Mouse (Mus musculus): Measurements from ENCODE around the gene Itih4. TPM values are rescaled to one million over a fixed set of nuclear protein-coding genes. Genes with fewer than 3 reads are reported as not detected.

Itih4 gene
- polyA plus RNA-seq, 1 experiment = 0.04 TPM

DNA sequence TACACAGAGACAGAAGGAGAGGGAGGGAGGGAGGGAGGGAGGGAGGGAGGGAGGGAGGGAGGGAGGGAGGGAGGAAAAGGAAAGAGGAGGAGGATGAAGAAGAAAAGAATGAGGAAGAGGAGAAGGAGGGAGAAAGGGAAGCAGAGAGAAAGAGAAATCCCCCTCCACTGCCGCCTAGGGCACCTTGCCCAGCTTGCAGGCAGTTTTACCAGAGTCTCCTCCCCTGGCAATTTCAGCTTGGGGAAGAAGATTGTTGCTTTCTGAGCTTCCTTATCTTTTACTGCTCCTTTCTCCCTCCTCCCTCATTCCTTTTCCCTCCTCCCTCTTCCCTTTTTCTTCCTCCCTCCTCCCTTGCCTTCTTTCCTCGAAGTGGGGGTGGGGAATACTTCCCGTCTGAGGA lies 16.8 kb downstream of the Itih4 start:
- H3K4me3 ChIP-seq (replicated peaks) = no peak overlapping the region
- no peak for TF ChIP-seq FLI1 (IDR thresholded peaks at IDR 0.05; ENCODE audit: low read length)
- TF ChIP-seq GATA1 (IDR thresholded peaks at IDR 0.05; ENCODE audit: borderline replicate concordance, low read length) = no peak
- H3K27me3 ChIP-seq (replicated peaks) = peaks cover 5% of the 10 kb centered on the region
- H3K36me3 ChIP-seq (replicated peaks; ENCODE audit: low read length) = no peaks in the 10 kb centered on the region
- H3K4me1 ChIP-seq = peaks cover 54% of the 10 kb centered on the region
- H3K9me3 ChIP-seq = peaks cover 8% of the 10 kb centered on the region

DNA sequence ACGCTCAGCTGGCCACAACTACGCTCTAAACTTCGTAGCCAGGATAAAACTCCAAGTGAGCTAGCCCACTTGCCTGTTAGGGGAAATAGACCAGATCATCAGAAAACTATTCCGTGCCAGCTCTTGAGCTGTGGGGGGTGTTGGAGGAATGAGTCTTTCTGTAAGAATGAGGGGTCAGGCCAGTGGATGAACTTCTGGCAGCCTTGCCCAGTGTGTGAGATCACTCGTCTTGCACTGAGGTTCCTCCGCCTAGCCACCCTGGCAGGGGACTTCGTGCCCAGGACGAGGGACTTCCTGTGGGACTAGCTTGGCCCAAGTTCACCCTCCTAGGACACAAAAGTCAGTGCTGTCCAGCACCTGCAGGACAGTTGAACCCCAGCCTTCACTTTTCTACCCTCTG lies 18.0 kb downstream of the Itih4 start:
- Histone ChIP-seq H3K4me1 (peaks cover 51% of the 10 kb centered on the region), H3K4me3 (replicated peaks) (no peak overlapping the region), H3K36me3 (replicated peaks; ENCODE audit: low read length) (no peaks in the 10 kb centered on the region), H3K27me3 (replicated peaks) (peaks cover 1% of the 10 kb centered on the region), H3K9me3 (peaks cover 6% of the 10 kb centered on the region)
- TF ChIP-seq FLI1 (IDR thresholded peaks at IDR 0.05; ENCODE audit: low read length) (no peak), GATA1 (IDR thresholded peaks at IDR 0.05; ENCODE audit: borderline replicate concordance, low read length) (no peak)

DNA sequence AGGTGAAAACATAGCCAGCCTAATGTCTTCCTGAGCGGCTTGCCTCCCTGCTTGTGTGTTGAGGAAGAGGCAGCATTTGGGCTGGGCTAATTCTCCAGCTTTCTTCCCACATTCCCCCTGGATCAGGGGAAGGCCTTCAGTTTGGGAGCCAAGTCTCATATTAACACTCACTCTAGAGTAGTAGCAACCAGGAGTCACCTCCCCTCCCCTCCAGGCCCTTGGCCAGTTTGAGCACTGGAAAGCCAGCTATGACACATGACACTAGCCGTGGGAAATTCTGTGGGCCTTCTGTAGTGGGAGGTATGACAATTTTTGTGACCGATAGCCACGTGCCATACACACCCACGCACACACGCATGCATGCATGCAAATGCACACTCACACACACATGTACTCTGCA lies 19.7 kb downstream of the Itih4 start:
- no peak for TF ChIP-seq FLI1 (IDR thresholded peaks at IDR 0.05; ENCODE audit: low read length)
- peaks cover 4% of the 10 kb centered on the region for H3K27me3 ChIP-seq (replicated peaks)
- H3K4me1 ChIP-seq = peaks cover 34% of the 10 kb centered on the region
- H3K4me3 ChIP-seq (replicated peaks) = no peak overlapping the region
- no peaks in the 10 kb centered on the region for H3K36me3 ChIP-seq (replicated peaks; ENCODE audit: low read length)
- no peaks in the 10 kb centered on the region for H3K9me3 ChIP-seq

DNA sequence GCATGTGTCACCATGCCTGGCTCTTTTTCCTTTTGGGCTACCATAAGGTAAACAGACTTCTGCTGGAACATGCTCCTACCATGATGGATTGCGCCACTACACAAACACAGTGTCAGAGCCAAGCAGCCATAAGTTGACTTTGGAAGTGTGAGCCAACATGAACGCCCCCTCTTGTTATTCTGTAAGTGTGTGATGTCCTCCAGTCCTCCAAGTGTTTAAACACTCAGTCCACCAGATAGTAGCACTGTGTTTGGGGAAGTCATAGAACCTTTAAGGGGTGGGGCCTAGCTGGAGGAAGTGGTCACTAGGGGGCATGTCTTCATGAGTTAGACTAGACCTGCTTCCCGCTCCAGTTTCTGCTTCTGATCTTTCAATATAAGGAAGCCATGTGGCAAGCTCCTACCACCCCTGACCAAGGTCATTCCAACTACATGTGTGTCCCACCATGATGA lies 21.6 kb downstream of the Itih4 start:
- no peaks in the 10 kb centered on the region for H3K9me3 ChIP-seq
- TF ChIP-seq GATA1 (IDR thresholded peaks at IDR 0.05; ENCODE audit: borderline replicate concordance, low read length) (no peak), FLI1 (IDR thresholded peaks at IDR 0.05; ENCODE audit: low read length) (no peak)
- peaks cover 28% of the 10 kb centered on the region for H3K4me1 ChIP-seq
- no peaks in the 10 kb centered on the region for H3K36me3 ChIP-seq (replicated peaks; ENCODE audit: low read length)
- H3K4me3 ChIP-seq (replicated peaks) = no peak overlapping the region
- H3K27me3 ChIP-seq (replicated peaks) = peaks cover 15% of the 10 kb centered on the region

DNA sequence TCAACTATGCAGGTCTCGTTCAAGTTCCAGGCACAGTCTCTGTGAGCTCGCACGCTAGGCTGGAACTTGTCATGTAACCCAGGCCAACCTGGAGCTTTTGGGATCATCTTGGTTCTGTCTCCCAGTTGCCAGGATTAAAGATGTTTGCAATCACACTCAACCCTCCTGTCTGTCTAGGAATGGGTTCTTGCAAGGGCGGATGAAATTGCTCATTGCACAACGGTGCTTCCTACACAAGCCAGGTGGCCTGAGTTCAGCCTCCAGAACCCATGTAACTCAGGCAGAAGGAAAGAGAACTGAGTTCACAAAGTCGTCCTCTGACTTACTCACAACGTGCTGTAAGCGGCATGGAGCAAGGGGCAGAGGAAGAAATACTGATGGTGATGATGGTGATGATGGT lies 24.9 kb downstream of the Itih4 start:
- peaks cover 23% of the 10 kb centered on the region for H3K4me1 ChIP-seq
- no peak for TF ChIP-seq FLI1 (IDR thresholded peaks at IDR 0.05; ENCODE audit: low read length)
- no peak for TF ChIP-seq GATA1 (IDR thresholded peaks at IDR 0.05; ENCODE audit: borderline replicate concordance, low read length)
- peaks cover 36% of the 10 kb centered on the region for H3K27me3 ChIP-seq (replicated peaks)
- H3K36me3 ChIP-seq (replicated peaks; ENCODE audit: low read length) = no peaks in the 10 kb centered on the region
- no peak overlapping the region for H3K4me3 ChIP-seq (replicated peaks)
- no peaks in the 10 kb centered on the region for H3K9me3 ChIP-seq

DNA sequence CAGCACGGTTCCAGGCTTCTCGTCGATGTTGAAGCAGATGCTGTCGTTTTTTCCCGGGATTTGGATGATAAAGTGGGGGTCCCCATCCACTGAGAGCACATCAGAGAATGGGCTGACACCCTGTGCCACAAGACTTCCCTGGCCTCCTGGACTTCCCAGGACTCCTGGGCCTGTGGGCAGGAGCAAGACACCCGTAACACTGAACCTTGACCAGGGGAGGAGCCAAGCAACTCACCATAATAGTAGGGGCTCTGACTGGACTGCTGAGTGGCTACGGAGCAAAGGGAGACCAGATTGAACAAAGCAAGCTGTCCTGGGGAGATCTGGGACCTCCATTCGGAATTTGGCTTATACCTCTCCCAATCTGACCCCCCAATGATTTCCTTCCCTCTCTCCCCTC lies 26.4 kb downstream of the Itih4 start:
- Histone ChIP-seq H3K4me1 (peaks cover 13% of the 10 kb centered on the region), H3K27me3 (replicated peaks) (peaks cover 40% of the 10 kb centered on the region), H3K36me3 (replicated peaks; ENCODE audit: low read length) (no peaks in the 10 kb centered on the region), H3K4me3 (replicated peaks) (no peak overlapping the region), H3K9me3 (no peaks in the 10 kb centered on the region)
- TF ChIP-seq GATA1 (IDR thresholded peaks at IDR 0.05; ENCODE audit: borderline replicate concordance, low read length) = no peak
- TF ChIP-seq FLI1 (IDR thresholded peaks at IDR 0.05; ENCODE audit: low read length) = no peak

DNA sequence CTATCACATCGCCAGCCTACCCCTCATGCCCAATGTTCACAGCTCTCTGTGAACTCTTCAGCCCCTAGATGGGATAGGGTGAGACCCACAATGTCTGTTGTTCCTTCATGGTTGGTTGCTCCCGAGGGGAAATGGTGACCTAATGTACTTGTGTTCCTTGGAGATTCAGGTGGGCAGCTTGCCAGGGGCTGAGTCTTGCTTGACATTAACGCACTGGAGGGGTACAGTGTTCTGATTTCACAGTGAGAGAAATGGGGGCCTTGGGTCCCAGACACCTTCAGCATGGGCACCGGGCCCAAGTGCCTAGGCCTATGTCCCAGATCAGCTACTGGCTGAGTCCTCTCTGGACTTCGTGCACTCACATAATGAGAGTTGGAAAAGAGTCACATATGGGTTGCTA lies 27.1 kb downstream of the Itih4 start:
- Histone ChIP-seq H3K27me3 (replicated peaks) (peaks cover 46% of the 10 kb centered on the region), H3K4me1 (peaks cover 5% of the 10 kb centered on the region; the same call in 1 of the 2 replicates), H3K9me3 (no peaks in the 10 kb centered on the region), H3K4me3 (replicated peaks) (no peak overlapping the region), H3K36me3 (replicated peaks; ENCODE audit: low read length) (no peaks in the 10 kb centered on the region)
- TF ChIP-seq FLI1 (IDR thresholded peaks at IDR 0.05; ENCODE audit: low read length) (no peak), GATA1 (IDR thresholded peaks at IDR 0.05; ENCODE audit: borderline replicate concordance, low read length) (no peak)

DNA sequence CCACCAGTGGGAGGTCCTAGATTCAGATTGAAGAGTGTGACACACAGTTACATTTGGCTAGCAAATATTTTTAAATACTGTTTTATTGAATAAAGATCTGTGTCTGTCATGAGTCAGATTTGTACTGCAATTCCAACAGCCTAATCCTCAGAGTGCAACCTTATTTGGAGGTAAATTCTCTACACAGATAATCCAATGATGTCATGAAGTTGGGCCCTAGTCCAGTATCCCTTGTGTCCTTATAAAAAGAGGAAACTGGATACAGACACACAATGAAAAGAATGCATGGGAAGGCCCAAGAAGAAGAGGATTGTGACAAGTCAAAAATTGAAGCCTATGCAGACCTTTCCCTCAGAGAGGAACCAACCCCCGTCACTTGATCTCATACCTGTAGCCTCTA lies 30.2 kb downstream of the Itih4 start:
- no peaks in the 10 kb centered on the region for H3K9me3 ChIP-seq
- H3K27me3 ChIP-seq (replicated peaks) = peaks cover 58% of the 10 kb centered on the region
- H3K36me3 ChIP-seq (replicated peaks; ENCODE audit: low read length) = no peaks in the 10 kb centered on the region
- TF ChIP-seq FLI1 (IDR thresholded peaks at IDR 0.05; ENCODE audit: low read length) (no peak), GATA1 (IDR thresholded peaks at IDR 0.05; ENCODE audit: borderline replicate concordance, low read length) (no peak)
- peaks cover 12% of the 10 kb centered on the region for H3K4me1 ChIP-seq
- no peak overlapping the region for H3K4me3 ChIP-seq (replicated peaks)

DNA sequence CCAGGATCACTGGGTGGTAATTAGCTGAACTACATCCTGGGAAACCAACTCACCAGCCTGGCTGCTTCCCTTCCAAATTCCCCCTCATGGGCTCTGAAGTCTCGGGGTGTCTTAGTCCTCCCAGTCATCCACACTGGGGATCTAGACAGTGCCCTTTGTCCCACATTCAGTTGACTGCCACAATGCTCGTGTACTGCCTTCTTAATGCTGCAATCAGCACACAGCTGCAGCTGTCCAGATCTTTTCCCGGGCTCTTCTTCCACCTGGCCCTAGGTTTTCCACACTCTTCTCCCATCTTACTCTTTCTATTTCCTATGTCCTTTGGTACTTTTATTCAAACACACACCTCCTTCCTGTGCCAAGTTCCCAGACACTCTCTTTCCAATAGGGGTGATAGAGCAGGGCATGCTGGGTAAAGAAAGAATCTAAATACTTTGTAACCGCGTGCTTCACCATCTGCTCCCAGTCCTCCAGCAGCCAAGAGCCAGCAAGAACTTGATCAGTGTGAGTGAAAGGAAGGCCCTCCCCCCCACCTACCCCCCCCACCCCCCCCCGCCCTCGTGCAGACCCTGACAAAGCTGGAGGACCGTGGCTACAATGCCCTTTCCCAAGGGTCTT lies 35.9 kb downstream of the Itih4 start:
- H3K27me3 ChIP-seq (replicated peaks) = peaks cover 48% of the 10 kb centered on the region
- no peaks in the 10 kb centered on the region for H3K36me3 ChIP-seq (replicated peaks; ENCODE audit: low read length)
- H3K9me3 ChIP-seq = peaks cover 8% of the 10 kb centered on the region
- TF ChIP-seq FLI1 (IDR thresholded peaks at IDR 0.05; ENCODE audit: low read length) (no peak), GATA1 (IDR thresholded peaks at IDR 0.05; ENCODE audit: borderline replicate concordance, low read length) (no peak)
- no peak overlapping the region for H3K4me3 ChIP-seq (replicated peaks)
- peaks cover 8% of the 10 kb centered on the region for H3K4me1 ChIP-seq

DNA sequence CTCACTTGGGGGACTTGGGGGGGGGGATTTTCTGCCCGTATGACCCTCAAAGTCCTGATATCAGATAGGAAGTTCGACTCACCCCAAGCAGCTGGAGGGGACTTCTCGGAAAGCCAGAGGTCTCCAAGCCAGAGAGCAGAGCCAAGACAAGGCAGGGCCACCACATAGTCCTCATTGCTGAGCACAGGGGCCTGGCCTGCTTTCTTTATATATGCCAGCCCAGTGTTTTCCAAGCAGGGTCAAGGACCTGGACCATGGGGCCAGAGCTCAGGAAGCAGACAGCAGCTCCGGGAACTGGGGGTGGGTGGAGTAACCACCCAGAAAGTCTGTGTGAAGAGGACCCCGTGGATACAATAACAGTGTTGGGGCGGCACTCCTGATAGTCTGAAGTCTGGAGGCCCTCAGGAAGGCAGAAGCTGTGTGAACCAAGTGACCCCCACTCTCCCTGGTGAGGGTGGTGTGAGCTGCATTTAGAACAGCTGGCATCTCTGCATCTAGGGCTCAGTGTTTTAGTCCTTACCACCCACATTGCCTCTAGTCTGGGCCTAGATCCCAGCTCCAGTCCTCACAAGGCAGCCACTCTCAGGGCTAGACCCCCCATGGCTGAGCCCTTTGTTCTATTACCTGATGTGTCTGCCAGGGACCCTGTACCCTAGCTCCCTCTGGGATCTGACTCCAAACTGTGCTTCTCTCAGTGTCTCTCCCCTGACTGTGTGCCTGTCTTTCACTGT lies 37.3 kb downstream of the Itih4 start, which contains the start of gene Itih3:
Itih3 (minus strand) TSS at position 386 of the 731 bp plus-strand sequence.
- peaks cover 40% of the 10 kb centered on the region for H3K27me3 ChIP-seq (replicated peaks)

More for the DNA sequence above, 37.3 kb downstream of the Itih4 start, which contains the start of gene Itih3:
- H3K4me1 ChIP-seq = peaks cover 8% of the 10 kb centered on the region
- H3K4me3 ChIP-seq (replicated peaks) = no peak within 1 kb of the TSS
- TF ChIP-seq GATA1 (IDR thresholded peaks at IDR 0.05; ENCODE audit: borderline replicate concordance, low read length) = no peak
- TF ChIP-seq FLI1 (IDR thresholded peaks at IDR 0.05; ENCODE audit: low read length) = no peak
- peaks cover 12% of the 10 kb centered on the region for H3K9me3 ChIP-seq
- H3K36me3 ChIP-seq (replicated peaks; ENCODE audit: low read length) = no peaks in the 10 kb centered on the region

Measured in megakaryocyte, embryonic 14.5 days (primary cell).